Mouse (Mus musculus) liver, adult 2 months (tissue): ENCODE results near the gene Kcnj4.

Experiments
- CTCF ChIP-seq: fragments of 200-500 bp; IDR thresholded peaks from 2 replicates; pipeline ENCODE4 v1.5.1; 2011; ENCODE audit warnings: low read depth, low read length, control low read depth
- POLR2A ChIP-seq: fragments of 200-500 bp; IDR thresholded peaks from 2 replicates; pipeline ENCODE4 v1.6.1; 2011; ENCODE audit warnings: low read length, control low read depth; ENCODE audit not compliant: insufficient read depth; ENCODE audit errors: extremely low read depth

DNA sequence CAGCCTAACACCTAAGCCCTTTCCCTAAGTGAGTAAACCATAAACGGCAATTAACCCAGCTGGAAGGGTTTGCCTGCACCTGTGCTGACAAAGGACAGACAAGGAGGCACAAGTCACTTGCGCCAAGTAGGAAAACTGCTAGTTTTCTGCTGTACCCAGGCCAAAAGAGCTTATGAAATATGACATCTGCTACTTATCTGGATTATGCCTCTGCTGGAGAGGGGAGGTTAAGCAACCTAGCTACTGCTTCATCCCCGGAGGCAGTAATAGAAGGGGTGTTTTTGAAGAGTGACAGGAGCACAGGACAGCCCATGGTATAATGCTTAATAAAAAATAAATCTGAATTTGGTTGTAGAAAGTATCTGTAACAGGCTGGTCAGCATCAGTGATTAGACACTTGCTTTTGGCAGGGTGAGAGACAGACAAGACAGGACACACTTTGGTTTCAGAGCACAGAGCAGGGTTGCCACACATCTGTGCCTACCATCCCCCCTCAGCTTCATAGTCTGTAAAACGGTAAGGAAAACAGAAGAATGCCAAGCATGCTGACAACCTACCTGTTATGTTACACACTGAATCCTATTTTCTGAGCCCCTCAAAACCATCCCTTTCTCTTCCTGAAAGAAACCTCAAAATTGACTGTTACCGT lies 23.1 kb upstream of the Kcnj4 start:
- TF ChIP-seq CTCF (no peak), POLR2A (no peak)
